Mouse (Mus musculus): ENCODE data around the gene Tmc8. TPM values are rescaled to one million over a fixed set of nuclear protein-coding genes. Genes with fewer than 3 reads are reported as not detected.

Gene Tmc8
- polyA plus RNA-seq, 1 experiment from 2014 or later: 2.9 TPM

DNA sequence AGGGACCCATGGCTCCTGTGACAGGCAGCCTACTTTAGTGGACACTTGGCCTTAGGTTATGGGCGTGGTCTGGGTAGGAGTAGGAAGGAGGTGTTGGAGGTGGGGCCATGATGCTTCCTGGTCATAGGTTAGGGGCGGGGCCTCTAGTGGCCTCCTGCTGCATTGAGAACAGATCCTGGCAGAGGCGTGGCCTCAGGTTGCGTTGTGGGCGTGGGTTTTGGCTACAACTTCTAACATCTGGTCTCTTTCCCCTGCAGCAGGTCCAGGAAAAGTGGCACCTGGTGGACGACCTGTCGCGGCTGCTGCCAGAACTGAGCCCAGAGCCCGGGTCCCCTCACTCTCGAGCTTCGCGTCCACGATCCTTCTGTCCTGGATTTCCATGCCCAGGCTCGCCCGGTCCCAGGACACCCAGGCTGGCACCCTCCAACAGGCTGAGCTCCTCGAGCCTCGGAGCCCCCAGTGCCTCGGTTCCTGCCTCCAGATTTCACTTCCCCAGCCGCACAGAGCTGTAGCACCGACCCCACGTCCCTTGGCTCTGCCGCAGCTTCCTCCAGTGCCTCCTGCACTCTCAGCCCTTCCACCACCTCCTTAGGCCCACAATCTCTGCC, 10.5 kb downstream of the Tmc8 start:
- TF ChIP-seq CTCF (IDR thresholded peaks at IDR 0.05; ENCODE audit: low read depth): 0 out of 2 replicates have a peak, but pooled peaks have one; percentile 17
- ATAC-seq (ENCODE audit: insufficient read depth): peak; percentile 42
- Histone ChIP-seq H3K4me1 (ENCODE audit: insufficient read depth) (peaks cover 4% of the 10 kb centered on the region; the same call in 1 of the 2 replicates), H3K4me3 (ENCODE audit: low read depth, low read length) (peak overlapping the region; percentile 21), H3K27ac (ENCODE audit: low read depth) (no peak overlapping the region), H3K9ac (no peak overlapping the region), H3K4me2 (peak overlapping the region; percentile 59), H3K9me3 (ENCODE audit: low read depth, low read length) (no peaks in the 10 kb centered on the region), H3K27me3 (ENCODE audit: insufficient read depth, low read length) (0 out of 2 replicates have a peak, but pooled peaks cover 3% of the 10 kb centered on the region), H3K36me3 (ENCODE audit: insufficient read depth) (no peaks in the 10 kb centered on the region)
- WGBS: 5% methylated on average over 22 of the region's 22 CpGs
- DNase-seq: peak; percentile 72

GRCm38 (mm10) chr11:117794035-117794551, 12.2 kb downstream of the Tmc8 start:
- ATAC-seq (ENCODE audit: insufficient read depth) (no peak), DNase-seq (no peak)
- no peak overlapping the region for H3K4me2 ChIP-seq
- TF ChIP-seq CTCF (IDR thresholded peaks at IDR 0.05; ENCODE audit: low read depth): no peak
- WGBS: 46% methylated on average over 4 of the region's 4 CpGs
- H3K36me3 ChIP-seq (ENCODE audit: insufficient read depth): no peaks in the 10 kb centered on the region
- H3K9ac ChIP-seq: no peak overlapping the region
- H3K9me3 ChIP-seq (ENCODE audit: low read depth, low read length): no peaks in the 10 kb centered on the region
- H3K4me1 ChIP-seq (ENCODE audit: insufficient read depth): peaks cover 4% of the 10 kb centered on the region; the same call in 1 of the 2 replicates
- H3K27me3 ChIP-seq (ENCODE audit: insufficient read depth, low read length): 0 out of 2 replicates have a peak, but pooled peaks cover 3% of the 10 kb centered on the region
- H3K4me3 ChIP-seq (ENCODE audit: low read depth, low read length): no peak overlapping the region
- no peak overlapping the region for H3K27ac ChIP-seq (ENCODE audit: low read depth)

GRCm38 (mm10) chr11:117796954-117797353, 15.1 kb downstream of the Tmc8 start:
- TF ChIP-seq CTCF (IDR thresholded peaks at IDR 0.05; ENCODE audit: low read depth): no peak
- H3K9me3 ChIP-seq (ENCODE audit: low read depth, low read length): no peaks in the 10 kb centered on the region
- ATAC-seq (ENCODE audit: insufficient read depth): no peak
- H3K27me3 ChIP-seq (ENCODE audit: insufficient read depth, low read length): no peaks in the 10 kb centered on the region
- 38% methylated on average over 5 of the region's 5 CpGs for WGBS
- H3K9ac ChIP-seq: no peak overlapping the region
- peak overlapping the region; percentile 12; the same call in 1 of the 2 replicates for H3K4me2 ChIP-seq
- no peaks in the 10 kb centered on the region for H3K36me3 ChIP-seq (ENCODE audit: insufficient read depth)
- peaks cover 4% of the 10 kb centered on the region; the same call in 1 of the 2 replicates for H3K4me1 ChIP-seq (ENCODE audit: insufficient read depth)
- no peak overlapping the region for H3K4me3 ChIP-seq (ENCODE audit: low read depth, low read length)
- no peak for DNase-seq
- no peak overlapping the region for H3K27ac ChIP-seq (ENCODE audit: low read depth)

DNA sequence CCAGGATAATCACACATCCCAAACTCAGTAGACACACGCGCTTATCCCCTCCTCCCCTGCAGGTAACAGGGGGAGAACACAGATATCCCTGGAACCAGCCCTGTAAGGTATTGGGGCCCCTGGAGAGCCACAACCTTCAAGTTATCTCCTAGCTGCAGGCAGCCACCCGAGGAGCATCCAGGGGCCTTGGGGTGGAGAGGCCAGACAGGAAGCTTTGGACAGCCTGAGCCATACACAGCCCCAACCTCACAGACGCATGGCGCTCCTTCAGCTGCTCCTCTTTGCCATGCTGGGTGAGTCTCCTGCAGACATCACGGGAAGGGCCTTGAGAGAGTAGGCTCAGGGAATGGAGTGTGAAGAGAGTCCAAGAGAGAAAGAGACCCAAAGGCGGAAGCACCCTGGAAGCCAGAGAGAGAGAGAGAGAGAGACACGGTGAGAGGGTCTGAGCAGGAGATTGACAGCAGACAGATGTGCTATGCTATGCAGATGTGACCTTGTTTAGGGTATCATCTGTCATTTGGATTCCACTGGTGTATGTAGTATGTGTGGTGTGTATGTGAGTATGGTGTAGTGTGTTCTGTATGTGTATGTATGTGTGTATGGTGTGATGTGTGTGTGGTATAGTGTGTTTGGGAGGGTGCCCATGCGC, 15.8 kb downstream of the Tmc8 start, which contains the start of gene 6030468B19Rik:
TSS of gene 6030468B19Rik (plus strand) at position 150 of the 649 bp plus-strand sequence.
- Histone ChIP-seq H3K4me1 (ENCODE audit: insufficient read depth) (no peaks in the 10 kb centered on the region), H3K27ac (ENCODE audit: low read depth) (no peak within 1 kb of the TSS), H3K36me3 (ENCODE audit: insufficient read depth) (no peaks in the 10 kb centered on the region), H3K27me3 (ENCODE audit: insufficient read depth, low read length) (no peaks in the 10 kb centered on the region), H3K9ac (no peak within 1 kb of the TSS; the same call in none of the 2 replicates), H3K9me3 (ENCODE audit: low read depth, low read length) (no peaks in the 10 kb centered on the region), H3K4me3 (ENCODE audit: low read depth, low read length) (peak within 1 kb of the TSS; percentile 5; the same call in 1 of the 2 replicates), H3K4me2 (peak within 1 kb of the TSS; percentile 12; the same call in 1 of the 2 replicates)
- no peak for TF ChIP-seq CTCF (IDR thresholded peaks at IDR 0.05; ENCODE audit: low read depth)
- DNase-seq (no peak), ATAC-seq (ENCODE audit: insufficient read depth) (peak; percentile 63; the same call in 1 of the 2 replicates)
- WGBS: 47% methylated on average over 9 of the region's 9 CpGs

DNA sequence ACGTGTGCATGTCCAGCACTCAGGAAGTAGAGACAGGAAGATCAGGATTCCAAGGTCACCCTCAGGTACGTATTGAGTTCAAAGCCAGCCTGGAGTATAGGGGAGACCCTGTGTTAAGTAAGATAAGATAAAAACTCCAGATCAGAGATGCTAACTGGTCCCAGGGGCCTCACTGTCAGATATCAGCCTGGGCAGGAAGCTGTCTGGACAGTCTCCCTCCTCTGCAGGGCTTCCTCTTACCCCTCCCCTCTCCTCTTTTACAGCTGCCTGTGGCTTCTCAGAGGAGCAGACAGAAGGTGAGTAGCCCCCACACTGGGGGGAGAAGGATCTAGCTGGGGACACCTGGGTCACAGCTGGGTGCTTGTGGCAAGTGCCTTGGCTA, 16.3 kb downstream of the Tmc8 start:
- no peak for TF ChIP-seq CTCF (IDR thresholded peaks at IDR 0.05; ENCODE audit: low read depth)
- no peak overlapping the region for H3K9ac ChIP-seq
- H3K4me2 ChIP-seq: peak overlapping the region; percentile 10; the same call in 1 of the 2 replicates
- H3K9me3 ChIP-seq (ENCODE audit: low read depth, low read length): no peaks in the 10 kb centered on the region
- H3K4me3 ChIP-seq (ENCODE audit: low read depth, low read length): peak overlapping the region; percentile 5; the same call in 1 of the 2 replicates
- ATAC-seq (ENCODE audit: insufficient read depth): no peak; the same call in 1 of the 2 replicates
- 22% methylated on average over 2 of the region's 2 CpGs for WGBS
- H3K27me3 ChIP-seq (ENCODE audit: insufficient read depth, low read length): no peaks in the 10 kb centered on the region
- DNase-seq: no peak
- no peaks in the 10 kb centered on the region for H3K36me3 ChIP-seq (ENCODE audit: insufficient read depth)
- no peaks in the 10 kb centered on the region for H3K4me1 ChIP-seq (ENCODE audit: insufficient read depth)
- no peak overlapping the region for H3K27ac ChIP-seq (ENCODE audit: low read depth)

DNA sequence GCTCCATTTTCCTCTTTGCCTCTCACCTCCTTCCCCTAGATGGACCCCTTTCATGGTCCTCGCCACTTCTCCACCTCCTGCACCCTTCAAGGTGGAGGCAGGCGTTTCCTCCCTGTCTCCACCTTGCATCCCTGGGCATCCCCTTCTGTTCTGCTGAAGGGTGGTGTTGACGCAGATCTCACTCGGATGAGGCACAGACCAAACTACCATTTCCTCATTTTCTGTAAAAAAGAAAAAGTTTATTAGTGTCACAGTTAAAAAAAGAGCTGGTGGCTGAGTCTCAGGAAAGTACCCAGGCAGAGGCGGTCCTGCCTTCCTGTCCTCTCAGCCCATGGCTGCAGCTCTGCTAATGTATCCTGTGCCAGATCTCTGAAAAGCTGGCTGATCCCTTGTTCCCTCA, 17.3 kb downstream of the Tmc8 start:
- peak overlapping the region; percentile 1; the same call in 1 of the 2 replicates for H3K4me3 ChIP-seq (ENCODE audit: low read depth, low read length)
- no peak for TF ChIP-seq CTCF (IDR thresholded peaks at IDR 0.05; ENCODE audit: low read depth)
- no peak for ATAC-seq (ENCODE audit: insufficient read depth)
- H3K27me3 ChIP-seq (ENCODE audit: insufficient read depth, low read length): no peaks in the 10 kb centered on the region
- no peak for DNase-seq
- H3K36me3 ChIP-seq (ENCODE audit: insufficient read depth): no peaks in the 10 kb centered on the region
- no peaks in the 10 kb centered on the region for H3K9me3 ChIP-seq (ENCODE audit: low read depth, low read length)
- H3K4me1 ChIP-seq (ENCODE audit: insufficient read depth): no peaks in the 10 kb centered on the region
- no peak overlapping the region; the same call in 1 of the 2 replicates for H3K4me2 ChIP-seq
- 0 out of 2 replicates have a peak overlapping the region, but pooled peaks have one; percentile 9 for H3K9ac ChIP-seq
- WGBS: 58% methylated on average over 5 of the region's 5 CpGs
- H3K27ac ChIP-seq (ENCODE audit: low read depth): no peak overlapping the region

GRCm38 (mm10) chr11:117800038-117800437, 18.2 kb downstream of the Tmc8 start:
- DNase-seq (no peak), ATAC-seq (ENCODE audit: insufficient read depth) (no peak)
- no peaks in the 10 kb centered on the region for H3K36me3 ChIP-seq (ENCODE audit: insufficient read depth)
- no peaks in the 10 kb centered on the region for H3K9me3 ChIP-seq (ENCODE audit: low read depth, low read length)
- H3K27me3 ChIP-seq (ENCODE audit: insufficient read depth, low read length): no peaks in the 10 kb centered on the region
- no peak overlapping the region for H3K4me2 ChIP-seq
- 78% methylated on average over 7 of the region's 7 CpGs for WGBS
- H3K4me1 ChIP-seq (ENCODE audit: insufficient read depth): no peaks in the 10 kb centered on the region
- no peak for TF ChIP-seq CTCF (IDR thresholded peaks at IDR 0.05; ENCODE audit: low read depth)
- no peak overlapping the region for H3K27ac ChIP-seq (ENCODE audit: low read depth)
- H3K9ac ChIP-seq: no peak overlapping the region
- H3K4me3 ChIP-seq (ENCODE audit: low read depth, low read length): no peak overlapping the region

All from lung, embryonic 14.5 days (tissue).